In the genomic region with DNA sequence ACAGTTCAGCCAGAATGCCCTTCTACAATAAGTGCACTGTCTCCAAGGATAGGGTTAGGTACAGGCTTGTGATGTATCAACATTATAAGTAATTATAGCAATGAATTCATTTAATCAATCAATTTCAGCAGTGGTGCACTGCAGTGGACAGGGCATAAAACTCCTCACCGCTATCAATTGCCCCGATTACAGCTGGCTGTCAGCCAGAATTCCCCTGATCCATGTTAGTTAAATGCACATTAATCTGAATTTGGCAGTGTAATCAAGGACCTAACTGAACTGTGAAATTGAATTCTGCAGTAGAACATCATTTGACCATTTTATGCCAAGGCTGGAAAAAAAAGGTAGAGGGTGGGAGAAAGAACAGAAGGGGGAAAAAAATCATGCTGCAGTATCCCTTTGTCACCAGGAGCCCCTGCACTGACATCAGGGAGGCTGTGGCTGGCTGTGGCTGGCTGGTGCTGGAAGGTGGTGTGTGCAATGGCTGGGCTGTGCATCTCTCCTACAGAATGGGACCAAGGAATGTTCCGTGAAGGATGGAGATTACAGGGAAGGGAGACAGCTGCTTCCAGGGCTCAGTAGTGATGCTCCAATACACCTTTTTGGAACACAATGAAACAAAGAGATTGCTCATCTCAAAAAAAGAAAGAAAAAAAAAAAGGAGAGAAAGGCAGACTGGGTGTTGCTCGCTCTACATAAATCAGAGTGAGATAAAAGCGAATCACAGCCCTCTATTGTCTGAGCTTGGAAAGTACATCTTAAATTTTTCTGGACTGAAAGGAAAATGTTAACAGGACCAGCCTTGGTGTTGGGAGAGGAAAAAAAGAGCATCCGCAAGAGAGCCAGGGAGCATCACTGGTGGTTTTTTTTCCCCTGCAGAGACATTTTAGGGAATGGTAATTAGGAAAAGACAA, we compare ENCODE assay signal across 9 mouse cellular contexts. TPM values are rescaled to one million over a fixed set of nuclear protein-coding genes. Genes with fewer than 3 reads are reported as not detected.
A peak's percentile ranks its signal among the peaks of the same experiment; 100 is the strongest.
DNase-seq lines count a peak whose midpoint lies in the region; ATAC-seq and TF ChIP-seq lines count a peak whose summit lies in the region.
"Had no signal": no experiment of that assay in that cellular context is flagged by ENCODE, and none has a peak within 500 bp of the region (broad histone marks: within the 10 kb centered on the region; RNA-seq: fewer than 3 reads in every experiment).

No protein-coding gene starts in this region.

- DNase-seq in layer of hippocampus, adult 2 months (ENCODE audit: low spot score in 2 of 2): peak in 1 of 2 experiments; percentile 29
- DNase-seq in layer of hippocampus, adult 11-12 months (ENCODE audit: low spot score): no peak
- peak; percentile 12 for DNase-seq in embryonic facial prominence, embryonic 11.5 days (ENCODE audit: low spot score)
- peak; percentile 70 for DNase-seq in left cerebral cortex, postnatal 4 days
- DNase-seq in right cerebral cortex, postnatal 10 days (ENCODE audit: low spot score in 2 of 2): peak; percentile 50 to 58
- no peak for DNase-seq in lung, postnatal 36 days
- DNase-seq in heart, adult 9 months (ENCODE audit: low spot score in 2 of 2): no peak
- DNase-seq in heart, adult 2 months: no peak

- intact Hi-C loops in left cerebral cortex, postnatal 4 days (cut with DNase I): no loop called here
- intact Hi-C loops in heart, adult 2 months (cut with DNase I): no loop called here

- no peak overlapping the region for H3K4me3 ChIP-seq in layer of hippocampus, adult 2 months
- H3K4me3 ChIP-seq in embryonic facial prominence, embryonic 11.5 days (ENCODE audit: low read depth, low read length): no peak overlapping the region
- H3K4me3 ChIP-seq in heart, adult 2 months: no peak overlapping the region

- no peak for TF ChIP-seq POLR2A in heart, adult 2 months (IDR thresholded peaks at IDR 0.05; ENCODE audit: insufficient read depth, low read depth, low read length)

- no peaks in the 10 kb centered on the region for H3K27me3 ChIP-seq in embryonic facial prominence, embryonic 11.5 days (ENCODE audit: control insufficient read depth, insufficient read depth, low read length)
- H3K27me3 ChIP-seq in heart, adult 2 months (ENCODE audit: control insufficient read depth, insufficient read depth, low read length): no peaks in the 10 kb centered on the region

- H3K9me3 ChIP-seq in embryonic facial prominence, embryonic 11.5 days (replicated peaks; ENCODE audit: control insufficient read depth, low read length): no peaks in the 10 kb centered on the region

- TF ChIP-seq CTCF in layer of hippocampus, adult 2 months (conservative IDR thresholded peaks at IDR 0.05): peak; percentile 62
- no peak for TF ChIP-seq CTCF in heart, adult 2 months (IDR thresholded peaks at IDR 0.05)

- no peaks in the 10 kb centered on the region for H3K36me3 ChIP-seq in embryonic facial prominence, embryonic 11.5 days (replicated peaks; ENCODE audit: control insufficient read depth, insufficient read depth, low read depth, low read length)
- H3K36me3 ChIP-seq in heart, adult 2 months (ENCODE audit: control insufficient read depth, insufficient read depth, low read length): no peaks in the 10 kb centered on the region
- H3K36me3 ChIP-seq: G1E had no signal

- no peaks in the 10 kb centered on the region for H3K79me2 ChIP-seq in heart, adult 2 months (replicated peaks; ENCODE audit: control insufficient read depth, insufficient read depth, low read length)

- H3K27ac ChIP-seq in layer of hippocampus, adult 2 months: peak overlapping the region; percentile 85
- H3K27ac ChIP-seq in embryonic facial prominence, embryonic 11.5 days (replicated peaks; ENCODE audit: low read depth, low read length): no peak overlapping the region
- H3K27ac ChIP-seq in heart, adult 2 months: no peak overlapping the region

- 23% methylated on average over 6 of the region's 6 CpGs for WGBS in embryonic facial prominence, embryonic 11.5 days
- 41% methylated on average over 6 of the region's 6 CpGs for WGBS in heart, adult 2 months

- no peak overlapping the region for H3K4me2 ChIP-seq in embryonic facial prominence, embryonic 11.5 days (ENCODE audit: low read depth, low read length)

- TF ChIP-seq EP300 in heart, adult 2 months (IDR thresholded peaks at IDR 0.05; ENCODE audit: insufficient read depth, low read depth, low read length): no peak

- no peaks in the 10 kb centered on the region; the same call in 1 of the 2 replicates for H3K4me1 ChIP-seq in embryonic facial prominence, embryonic 11.5 days (ENCODE audit: control insufficient read depth, insufficient read depth, low read length)
- no peaks in the 10 kb centered on the region for H3K4me1 ChIP-seq in heart, adult 2 months (ENCODE audit: control insufficient read depth, insufficient read depth, low read length)

- ATAC-seq in embryonic facial prominence, embryonic 11.5 days (replicated peaks; ENCODE audit: insufficient number of reproducible peaks, low FRiP score, low TSS enrichment, low read depth): peak; percentile 87

- no peak overlapping the region; the same call in 1 of the 2 replicates for H3K9ac ChIP-seq in embryonic facial prominence, embryonic 11.5 days (replicated peaks; ENCODE audit: low read length)
- H3K9ac ChIP-seq in heart, adult 2 months (ENCODE audit: low read depth, low read length): no peak overlapping the region

RNA-seq across cellular contexts. Expression of a gene that starts 56.3 kb away (rescaled TPM):
- total RNA-seq in layer of hippocampus, adult 2 months (2021): 10 to 100 TPM; 52.2 to 53.3 TPM
- polyA plus RNA-seq in embryonic facial prominence, embryonic 11.5 days (2014; fragmentation: Nextera tagmentation; extraction: Ambion mirVana): 3.1 and 7.0 TPM in 2 replicates
- total RNA-seq in left cerebral cortex, postnatal 4 days (2021): 1 to 10 TPM; 6.9 to 7.7 TPM
- total RNA-seq in heart, adult 2 months (2021): under 1 TPM in 1 of 2 experiments, not detected in 1; 0.20 TPM
- polyA plus RNA-seq in heart, adult 2 months (2012; rRNA removed): 0.12 TPM in 1 of 2 replicates, not detected in the other
- polyA plus RNA-seq: G1E had no signal

Comparison
In these comparisons a context has a peak if more than half of its experiments do, and no peak if none do; other contexts are left out.
1. DNase-seq: peak in embryonic facial prominence, embryonic 11.5 days (single experiment), left cerebral cortex, postnatal 4 days (single experiment) and right cerebral cortex, postnatal 10 days (2 of 2); none in layer of hippocampus, adult 11-12 months (single experiment), lung, postnatal 36 days (single experiment), heart, adult 9 months (0 of 2) and heart, adult 2 months (0 of 2).
2. RNA of a gene that starts 56.3 kb away (total RNA-seq): 52.2 to 53.3 TPM in layer of hippocampus, adult 2 months and 6.9 to 7.7 TPM in left cerebral cortex, postnatal 4 days; 0.20 TPM in heart, adult 2 months; every median in the first group is over 4 times any median in the second.